Mouse (Mus musculus): ENCODE data around the gene Gm49373. TPM values are rescaled to one million over a fixed set of nuclear protein-coding genes. Genes with fewer than 3 reads are reported as not detected.
A peak's percentile ranks its signal among the peaks of the same experiment; 100 is the strongest.

Gene Gm49373
- polyA plus RNA-seq, 1 experiment from 2014 or later, result 0.64 TPM

GRCm38 (mm10) chr9:21028560-21029110 is 44.3 kb downstream of the Gm49373 start:
- peaks cover 37% of the 10 kb centered on the region for H3K27me3 ChIP-seq (ENCODE audit: control insufficient read depth, insufficient read depth, low read length)
- no peaks in the 10 kb centered on the region for H3K9me3 ChIP-seq (ENCODE audit: control insufficient read depth, low read length)
- H3K4me2 ChIP-seq (replicated peaks; ENCODE audit: low read depth, low read length), result no peak overlapping the region
- no peak overlapping the region for H3K27ac ChIP-seq (ENCODE audit: low read depth, low read length)
- H3K4me3 ChIP-seq (ENCODE audit: low read length), result no peak overlapping the region
- H3K9ac ChIP-seq (ENCODE audit: low read depth, low read length), result no peak overlapping the region
- H3K4me1 ChIP-seq (ENCODE audit: control insufficient read depth, insufficient read depth, low read length), result peaks cover 32% of the 10 kb centered on the region
- ATAC-seq (ENCODE audit: low FRiP score, low TSS enrichment), result no peak
- 57% methylated on average over 6 of the region's 6 CpGs for WGBS
- H3K36me3 ChIP-seq (ENCODE audit: control insufficient read depth, insufficient read depth, low read length), result no peaks in the 10 kb centered on the region

GRCm38 (mm10) chr9:21027774-21028290 is 45.1 kb downstream of the Gm49373 start:
- Histone ChIP-seq H3K4me2 (replicated peaks; ENCODE audit: low read depth, low read length) (no peak overlapping the region), H3K27me3 (ENCODE audit: control insufficient read depth, insufficient read depth, low read length) (peaks cover 29% of the 10 kb centered on the region)

GRCm38 (mm10) chr9:21026849-21027248 is 46.0 kb downstream of the Gm49373 start:
- Histone ChIP-seq H3K27ac (ENCODE audit: low read depth, low read length) (no peak overlapping the region), H3K4me1 (ENCODE audit: control insufficient read depth, insufficient read depth, low read length) (peaks cover 17% of the 10 kb centered on the region), H3K36me3 (ENCODE audit: control insufficient read depth, insufficient read depth, low read length) (no peaks in the 10 kb centered on the region), H3K4me2 (replicated peaks; ENCODE audit: low read depth, low read length) (no peak overlapping the region), H3K9ac (ENCODE audit: low read depth, low read length) (no peak overlapping the region), H3K9me3 (ENCODE audit: control insufficient read depth, low read length) (no peaks in the 10 kb centered on the region), H3K27me3 (ENCODE audit: control insufficient read depth, insufficient read depth, low read length) (peaks cover 19% of the 10 kb centered on the region), H3K4me3 (ENCODE audit: low read length) (no peak overlapping the region)
- WGBS, result 80% methylated on average over 12 of the region's 12 CpGs
- ATAC-seq (ENCODE audit: low FRiP score, low TSS enrichment), result no peak

More at GRCm38 (mm10) chr9:21027774-21028290, 45.1 kb downstream of the Gm49373 start:
- no peak for ATAC-seq (ENCODE audit: low FRiP score, low TSS enrichment)
- WGBS, result 52% methylated on average over 8 of the region's 8 CpGs
- peaks cover 27% of the 10 kb centered on the region for H3K4me1 ChIP-seq (ENCODE audit: control insufficient read depth, insufficient read depth, low read length)
- H3K9ac ChIP-seq (ENCODE audit: low read depth, low read length), result no peak overlapping the region
- H3K36me3 ChIP-seq (ENCODE audit: control insufficient read depth, insufficient read depth, low read length), result no peaks in the 10 kb centered on the region
- H3K27ac ChIP-seq (ENCODE audit: low read depth, low read length), result no peak overlapping the region
- H3K4me3 ChIP-seq (ENCODE audit: low read length), result no peak overlapping the region
- no peaks in the 10 kb centered on the region for H3K9me3 ChIP-seq (ENCODE audit: control insufficient read depth, low read length)

- no peaks in the 10 kb centered on the region for H3K36me3 ChIP-seq (ENCODE audit: control insufficient read depth, insufficient read depth, low read length)
- no peak overlapping the region for H3K27ac ChIP-seq (ENCODE audit: low read depth, low read length)
- 70% methylated on average over 19 of the region's 19 CpGs for WGBS
- peaks cover 15% of the 10 kb centered on the region for H3K27me3 ChIP-seq (ENCODE audit: control insufficient read depth, insufficient read depth, low read length)
- H3K9ac ChIP-seq (ENCODE audit: low read depth, low read length), result no peak overlapping the region
- H3K4me2 ChIP-seq (replicated peaks; ENCODE audit: low read depth, low read length), result no peak overlapping the region
- peaks cover 11% of the 10 kb centered on the region for H3K4me1 ChIP-seq (ENCODE audit: control insufficient read depth, insufficient read depth, low read length)
- no peak for ATAC-seq (ENCODE audit: low FRiP score, low TSS enrichment)
- no peaks in the 10 kb centered on the region for H3K9me3 ChIP-seq (ENCODE audit: control insufficient read depth, low read length)
- H3K4me3 ChIP-seq (ENCODE audit: low read length), result no peak overlapping the region
Observed at GRCm38 (mm10) chr9:21025258-21025810, 47.6 kb downstream of the Gm49373 start.

- Histone ChIP-seq H3K9me3 (ENCODE audit: control insufficient read depth, low read length) (no peaks in the 10 kb centered on the region), H3K4me1 (ENCODE audit: control insufficient read depth, insufficient read depth, low read length) (no peaks in the 10 kb centered on the region), H3K27ac (ENCODE audit: low read depth, low read length) (no peak overlapping the region), H3K36me3 (ENCODE audit: control insufficient read depth, insufficient read depth, low read length) (no peaks in the 10 kb centered on the region), H3K4me2 (replicated peaks; ENCODE audit: low read depth, low read length) (no peak overlapping the region), H3K9ac (ENCODE audit: low read depth, low read length) (no peak overlapping the region), H3K4me3 (ENCODE audit: low read length) (no peak overlapping the region), H3K27me3 (ENCODE audit: control insufficient read depth, insufficient read depth, low read length) (peaks cover 10% of the 10 kb centered on the region)
- no peak for ATAC-seq (ENCODE audit: low FRiP score, low TSS enrichment)
- WGBS, result 76% methylated on average over 1 of the region's 1 CpGs
Observed at GRCm38 (mm10) chr9:21022726-21023125, 50.2 kb downstream of the Gm49373 start.

GRCm38 (mm10) chr9:21022288-21022687 is 50.6 kb downstream of the Gm49373 start:
- Histone ChIP-seq H3K27me3 (ENCODE audit: control insufficient read depth, insufficient read depth, low read length) (peaks cover 13% of the 10 kb centered on the region), H3K4me2 (replicated peaks; ENCODE audit: low read depth, low read length) (no peak overlapping the region), H3K9ac (ENCODE audit: low read depth, low read length) (no peak overlapping the region), H3K36me3 (ENCODE audit: control insufficient read depth, insufficient read depth, low read length) (no peaks in the 10 kb centered on the region), H3K4me3 (ENCODE audit: low read length) (no peak overlapping the region), H3K4me1 (ENCODE audit: control insufficient read depth, insufficient read depth, low read length) (no peaks in the 10 kb centered on the region), H3K27ac (ENCODE audit: low read depth, low read length) (no peak overlapping the region), H3K9me3 (ENCODE audit: control insufficient read depth, low read length) (no peaks in the 10 kb centered on the region)
- 63% methylated on average over 6 of the region's 6 CpGs for WGBS
- ATAC-seq (ENCODE audit: low FRiP score, low TSS enrichment), result no peak

- no peak overlapping the region for H3K4me2 ChIP-seq (replicated peaks; ENCODE audit: low read depth, low read length)
- H3K4me3 ChIP-seq (ENCODE audit: low read length), result no peak overlapping the region
- no peak overlapping the region for H3K9ac ChIP-seq (ENCODE audit: low read depth, low read length)
- H3K4me1 ChIP-seq (ENCODE audit: control insufficient read depth, insufficient read depth, low read length), result no peaks in the 10 kb centered on the region
- H3K36me3 ChIP-seq (ENCODE audit: control insufficient read depth, insufficient read depth, low read length), result no peaks in the 10 kb centered on the region
- WGBS, result 73% methylated on average over 3 of the region's 3 CpGs
- H3K9me3 ChIP-seq (ENCODE audit: control insufficient read depth, low read length), result no peaks in the 10 kb centered on the region
- no peak for ATAC-seq (ENCODE audit: low FRiP score, low TSS enrichment)
- H3K27me3 ChIP-seq (ENCODE audit: control insufficient read depth, insufficient read depth, low read length), result peaks cover 22% of the 10 kb centered on the region
- H3K27ac ChIP-seq (ENCODE audit: low read depth, low read length), result no peak overlapping the region
Observed at GRCm38 (mm10) chr9:21021363-21021762, 51.5 kb downstream of the Gm49373 start.

- 75% methylated on average over 2 of the region's 2 CpGs for WGBS
- H3K4me2 ChIP-seq (replicated peaks; ENCODE audit: low read depth, low read length), result no peak overlapping the region
- no peaks in the 10 kb centered on the region for H3K36me3 ChIP-seq (ENCODE audit: control insufficient read depth, insufficient read depth, low read length)
- H3K4me1 ChIP-seq (ENCODE audit: control insufficient read depth, insufficient read depth, low read length), result peaks cover 14% of the 10 kb centered on the region; the same call in 1 of the 2 replicates
- no peaks in the 10 kb centered on the region for H3K9me3 ChIP-seq (ENCODE audit: control insufficient read depth, low read length)
- no peak overlapping the region for H3K27ac ChIP-seq (ENCODE audit: low read depth, low read length)
- no peak overlapping the region for H3K9ac ChIP-seq (ENCODE audit: low read depth, low read length)
- H3K27me3 ChIP-seq (ENCODE audit: control insufficient read depth, insufficient read depth, low read length), result peaks cover 31% of the 10 kb centered on the region
- no peak for ATAC-seq (ENCODE audit: low FRiP score, low TSS enrichment)
- no peak overlapping the region for H3K4me3 ChIP-seq (ENCODE audit: low read length)
Observed at GRCm38 (mm10) chr9:21018600-21018999, 54.3 kb downstream of the Gm49373 start.

- H3K4me3 ChIP-seq (ENCODE audit: low read length), result peak overlapping the region; percentile 42; the same call in 1 of the 2 replicates
- no peak for ATAC-seq (ENCODE audit: low FRiP score, low TSS enrichment)
- H3K27ac ChIP-seq (ENCODE audit: low read depth, low read length), result no peak overlapping the region
- peak overlapping the region; percentile 19 for H3K4me2 ChIP-seq (replicated peaks; ENCODE audit: low read depth, low read length)
- H3K9ac ChIP-seq (ENCODE audit: low read depth, low read length), result no peak overlapping the region; the same call in 1 of the 2 replicates
- 35% methylated on average over 4 of the region's 4 CpGs for WGBS
- peaks cover 31% of the 10 kb centered on the region for H3K27me3 ChIP-seq (ENCODE audit: control insufficient read depth, insufficient read depth, low read length)
- no peaks in the 10 kb centered on the region for H3K36me3 ChIP-seq (ENCODE audit: control insufficient read depth, insufficient read depth, low read length)
- H3K4me1 ChIP-seq (ENCODE audit: control insufficient read depth, insufficient read depth, low read length), result peaks cover 14% of the 10 kb centered on the region; the same call in 1 of the 2 replicates
- H3K9me3 ChIP-seq (ENCODE audit: control insufficient read depth, low read length), result no peaks in the 10 kb centered on the region
Observed at GRCm38 (mm10) chr9:21017177-21017575, 55.7 kb downstream of the Gm49373 start.
